Mouse (Mus musculus) hindbrain, embryonic 13.5 days (tissue): Measurements from ENCODE around the gene Pcdh7. TPM values are rescaled to one million over a fixed set of nuclear protein-coding genes. Genes with fewer than 3 reads are reported as not detected.
"Not testable (repeated sequence)": the region's sequence is repeated elsewhere in the genome, so short reads cannot be mapped to it uniquely, and the experiment has no call there.

Source experiments
- ATAC-seq: fragments of 200-750 bp; cut with Nextera tagmentation; 2 replicates; pipeline ENCODE4 v1.8.0; 2017; ENCODE audit warnings: moderate TSS enrichment; ENCODE audit not compliant: low FRiP score
- H3K27ac ChIP-seq: fragments of 300-500 bp; sonication (generic); 2 replicates; pipeline ENCODE4 v1.5.1; 2015; ENCODE audit warnings: inconsistent platforms, mild to moderate bottlenecking, moderate library complexity
- H3K27me3 ChIP-seq: fragments of 300-500 bp; sonication (generic); 2 replicates; pipeline ENCODE4 v1.6.1; 2015; ENCODE audit warnings: mild to moderate bottlenecking, inconsistent platforms
- H3K36me3 ChIP-seq: fragments of 300-500 bp; sonication (generic); 2 replicates; pipeline ENCODE4 v1.6.1; 2015; ENCODE audit warnings: mild to moderate bottlenecking, inconsistent platforms
- H3K4me1 ChIP-seq: fragments of 300-500 bp; sonication (generic); replicated peaks from 2 replicates; pipeline ENCODE4 v1.6.1; 2015; ENCODE audit warnings: inconsistent platforms
- H3K4me2 ChIP-seq: fragments of 300-500 bp; sonication (generic); 2 replicates; pipeline ENCODE4 v1.6.1; 2015; ENCODE audit warnings: inconsistent platforms, mild to moderate bottlenecking, moderate library complexity
- H3K4me3 ChIP-seq: fragments of 300-500 bp; sonication (generic); 2 replicates; pipeline ENCODE4 v1.5.1; 2015; ENCODE audit warnings: mild to moderate bottlenecking, inconsistent platforms
- H3K9ac ChIP-seq: fragments of 300-500 bp; sonication (generic); 2 replicates; pipeline ENCODE4 v1.6.1; 2015; ENCODE audit warnings: mild to moderate bottlenecking, inconsistent platforms
- H3K9me3 ChIP-seq: fragments of 300-500 bp; sonication (generic); 2 replicates; pipeline ENCODE4 v1.6.1; 2016; ENCODE audit warnings: inconsistent platforms
- WGBS: fragments of 180-500 bp; shearing (Covaris S2); methylation state at CpG from one replicate; pipeline ENCODE4 v1.1.7; 2015; 5-methylcytosine and 5-hydroxymethylcytosine counted together
- polyA plus RNA-seq: library from polyadenylated mRNA; unstranded; fragments of >200 nt; fragmentation: Nextera tagmentation; extraction: Ambion mirVana; gene quantifications from 2 replicates; pipeline ENCODE4 v1.2.1, GENCODE M21; 2015

Pcdh7 gene
- 20.0 and 22.6 TPM in 2 replicates for polyA plus RNA-seq

DNA sequence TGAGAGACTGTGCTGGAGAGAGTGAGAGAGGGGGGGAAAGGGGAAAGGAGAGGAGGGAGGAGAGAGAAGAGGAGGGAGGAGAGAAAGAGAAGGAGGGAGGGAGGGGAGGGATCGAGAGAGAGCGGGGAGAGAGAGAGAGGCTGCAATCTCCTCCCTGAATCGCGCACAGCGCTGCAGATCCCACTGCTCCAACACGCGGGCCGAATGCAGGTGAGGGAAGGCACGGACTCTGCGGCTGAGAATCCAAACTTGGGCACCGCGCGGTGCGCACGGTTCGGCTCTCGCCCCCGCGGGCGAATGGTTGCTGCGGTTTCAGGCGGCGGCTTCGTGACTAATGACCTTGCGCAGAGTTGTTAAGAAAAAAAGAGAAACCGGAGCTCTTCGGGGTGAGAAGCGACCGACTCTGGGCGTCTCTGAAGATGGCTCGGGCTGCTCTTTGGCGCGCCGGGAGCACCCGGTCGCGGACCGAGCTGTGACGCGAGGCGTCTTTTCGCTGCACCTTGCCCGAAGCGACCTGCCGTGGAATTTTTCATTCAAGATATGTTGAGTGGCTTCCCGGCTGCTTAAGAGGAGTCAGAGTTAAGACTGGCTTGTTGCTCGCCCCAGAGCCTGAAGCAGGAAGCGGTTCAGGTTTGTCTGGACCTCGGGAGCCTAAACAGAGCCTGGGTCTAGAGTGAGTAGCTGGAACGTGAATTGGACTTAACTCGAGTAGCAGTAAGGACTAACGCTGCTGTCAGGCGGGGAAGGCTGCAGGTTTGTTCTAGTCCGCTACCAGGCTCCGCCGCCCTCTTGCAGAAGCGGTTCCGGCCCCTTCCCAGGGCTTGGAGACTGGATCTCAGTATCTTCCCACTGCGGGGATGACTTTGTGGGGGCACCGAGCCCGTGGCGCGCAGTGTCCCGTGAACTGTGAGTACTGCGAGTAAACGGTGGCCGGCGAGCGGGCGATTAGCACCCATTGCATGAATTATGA is at the start of gene Pcdh7:
Pcdh7 (plus strand) TSS at position 62 of the 970 bp plus-strand sequence.
- H3K36me3 ChIP-seq, result no peaks in the 10 kb centered on the region
- H3K9ac ChIP-seq, result peak within 1 kb of the TSS; percentile 88
- peak within 1 kb of the TSS; percentile 88 for H3K4me2 ChIP-seq
- no peaks in the 10 kb centered on the region for H3K9me3 ChIP-seq
- H3K27ac ChIP-seq, result peak within 1 kb of the TSS; percentile 94
- 0 out of 2 replicates have a peak, but pooled peaks cover 14% of the 10 kb centered on the region for H3K27me3 ChIP-seq
- ATAC-seq, result peak; percentile 19
- peaks cover 30% of the 10 kb centered on the region for H3K4me1 ChIP-seq
- under 1% methylated on average over 70 of the region's 70 CpGs for WGBS
- H3K4me3 ChIP-seq, result peak within 1 kb of the TSS; percentile 77

DNA sequence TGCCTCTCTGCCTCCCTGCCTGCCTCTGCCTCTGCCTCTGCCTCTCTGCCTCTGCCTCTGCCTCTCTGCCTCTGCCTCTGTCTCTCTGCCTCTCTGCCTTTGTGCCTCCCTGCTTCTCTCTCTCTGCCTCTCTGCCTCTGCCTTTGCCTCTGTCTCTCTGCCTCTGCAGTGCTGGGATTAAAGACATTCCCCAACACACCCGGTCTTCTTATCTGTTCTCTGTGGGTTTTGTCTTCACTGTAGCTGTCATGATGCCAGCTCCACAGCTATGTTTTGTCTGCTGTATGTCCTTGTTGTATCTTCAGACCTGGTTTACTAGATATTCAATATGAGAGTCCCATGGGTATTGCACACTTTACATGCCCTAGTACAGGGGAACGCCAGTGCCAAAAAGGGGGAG is 40.8 kb upstream of the Pcdh7 start:
- not testable (repeated sequence) for H3K9me3 ChIP-seq, H3K4me1 ChIP-seq, H3K36me3 ChIP-seq, H3K4me3 ChIP-seq, H3K27me3 ChIP-seq, H3K27ac ChIP-seq, H3K4me2 ChIP-seq, H3K9ac ChIP-seq, ATAC-seq
- 84% methylated on average over 2 of the region's 2 CpGs for WGBS

DNA sequence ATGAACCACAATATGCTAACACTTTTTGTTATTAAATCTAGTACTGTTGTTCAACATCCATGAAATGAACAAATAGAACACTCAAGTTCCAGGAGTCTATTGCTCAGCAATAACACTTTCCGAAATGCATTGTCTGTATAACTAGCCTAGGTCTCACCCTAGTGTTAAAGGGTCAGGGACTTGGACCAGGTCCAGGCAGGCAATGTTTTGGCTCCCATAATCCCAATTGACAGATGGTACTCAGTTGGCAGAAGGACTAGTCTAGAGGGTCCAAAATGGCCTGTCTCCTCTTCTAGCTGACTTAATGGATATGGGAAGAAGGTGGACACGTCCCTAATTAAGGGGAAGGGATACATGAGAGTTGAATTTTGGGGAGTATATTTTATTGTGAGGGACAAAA is 9.4 kb upstream of the Pcdh7 start:
- H3K9ac ChIP-seq, result no peak overlapping the region
- H3K27me3 ChIP-seq, result no peaks in the 10 kb centered on the region
- H3K4me3 ChIP-seq, result no peak overlapping the region
- no peaks in the 10 kb centered on the region for H3K36me3 ChIP-seq
- no peak overlapping the region for H3K4me2 ChIP-seq
- no peak for ATAC-seq
- no peak overlapping the region for H3K27ac ChIP-seq
- WGBS, result 82% methylated on average over 2 of the region's 2 CpGs
- H3K9me3 ChIP-seq, result no peaks in the 10 kb centered on the region
- H3K4me1 ChIP-seq, result no peaks in the 10 kb centered on the region

DNA sequence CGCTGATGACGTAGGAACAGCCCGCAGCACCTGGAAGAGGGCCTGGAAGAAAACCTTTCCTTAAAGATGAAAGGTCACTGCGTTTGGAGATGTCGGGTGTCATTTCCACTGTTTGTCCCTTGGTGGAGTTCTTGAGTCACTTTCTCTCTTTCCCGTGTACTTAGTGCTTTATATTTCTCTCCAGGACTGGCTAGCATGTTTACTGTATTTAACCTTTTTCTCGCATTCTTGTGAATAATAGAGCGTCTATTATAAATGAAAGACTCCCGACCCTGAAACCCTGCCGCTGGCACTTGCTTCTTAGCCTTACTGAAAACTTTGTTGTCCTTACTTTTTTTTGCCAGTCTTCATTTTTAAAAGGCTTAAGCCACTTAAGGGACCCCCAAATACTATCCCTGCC is 3.8 kb upstream of the Pcdh7 start:
- peak overlapping the region; percentile 77 for H3K4me3 ChIP-seq
- no peaks in the 10 kb centered on the region for H3K9me3 ChIP-seq
- H3K4me1 ChIP-seq, result no peaks in the 10 kb centered on the region
- H3K36me3 ChIP-seq, result no peaks in the 10 kb centered on the region
- peak overlapping the region; percentile 88; the same call in 1 of the 2 replicates for H3K9ac ChIP-seq
- H3K27me3 ChIP-seq, result no peaks in the 10 kb centered on the region
- WGBS, result under 1% methylated on average over 10 of the region's 10 CpGs
- H3K4me2 ChIP-seq, result peak overlapping the region; percentile 88
- no peak for ATAC-seq
- peak overlapping the region; percentile 94; the same call in 1 of the 2 replicates for H3K27ac ChIP-seq

DNA sequence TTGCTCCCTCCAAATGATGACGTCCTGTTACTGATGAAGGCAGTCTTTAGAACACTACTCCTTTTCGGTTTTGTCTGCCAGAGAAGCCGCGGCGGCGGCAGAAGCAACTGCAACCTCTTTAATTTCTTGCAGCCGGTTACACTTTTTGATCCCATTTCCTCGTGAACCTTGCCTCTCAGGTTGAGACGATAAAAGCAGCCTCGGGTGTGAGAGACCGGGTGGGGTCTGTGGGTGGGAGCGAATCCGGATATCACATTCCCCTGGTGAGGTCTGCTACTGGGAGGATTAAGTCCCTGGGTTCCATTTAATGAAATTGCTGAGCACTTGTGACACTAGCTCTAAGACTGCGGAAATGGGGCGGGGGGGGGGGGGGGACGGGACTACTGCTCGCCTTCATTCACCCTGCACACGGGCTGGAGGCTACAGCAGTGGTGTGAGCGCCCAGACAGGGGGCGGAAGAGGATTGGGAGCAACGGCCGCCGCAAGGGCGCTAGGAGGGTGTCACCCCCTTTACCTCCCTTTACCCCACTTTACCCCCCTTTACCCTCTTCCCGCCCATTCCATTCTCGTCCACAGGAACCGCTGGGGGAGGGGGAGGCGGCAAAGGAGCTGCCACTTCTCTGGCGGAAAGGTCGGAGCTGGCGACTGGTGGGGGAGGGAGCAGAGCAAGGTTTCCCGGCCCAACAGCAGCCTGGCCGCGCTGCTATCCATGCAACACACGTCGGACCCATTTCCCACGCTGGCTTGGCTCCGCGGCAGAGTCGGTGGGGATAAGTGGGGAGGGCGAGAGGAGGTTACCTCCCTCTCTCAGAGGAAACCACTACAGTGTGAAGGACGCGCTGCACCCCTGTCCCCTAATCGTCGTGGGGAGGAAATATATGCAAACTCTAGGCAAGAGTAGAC is 2.9 kb upstream of the Pcdh7 start:
- H3K4me1 ChIP-seq, result peaks cover 7% of the 10 kb centered on the region; the same call in 1 of the 2 replicates
- no peaks in the 10 kb centered on the region for H3K27me3 ChIP-seq
- H3K4me2 ChIP-seq, result peak overlapping the region; percentile 88
- H3K4me3 ChIP-seq, result peak overlapping the region; percentile 77
- peak overlapping the region; percentile 94 for H3K27ac ChIP-seq
- no peaks in the 10 kb centered on the region for H3K36me3 ChIP-seq
- H3K9ac ChIP-seq, result peak overlapping the region; percentile 88
- under 1% methylated on average over 43 of the region's 45 CpGs for WGBS
- peak; percentile 72 for ATAC-seq
- H3K9me3 ChIP-seq, result no peaks in the 10 kb centered on the region

DNA sequence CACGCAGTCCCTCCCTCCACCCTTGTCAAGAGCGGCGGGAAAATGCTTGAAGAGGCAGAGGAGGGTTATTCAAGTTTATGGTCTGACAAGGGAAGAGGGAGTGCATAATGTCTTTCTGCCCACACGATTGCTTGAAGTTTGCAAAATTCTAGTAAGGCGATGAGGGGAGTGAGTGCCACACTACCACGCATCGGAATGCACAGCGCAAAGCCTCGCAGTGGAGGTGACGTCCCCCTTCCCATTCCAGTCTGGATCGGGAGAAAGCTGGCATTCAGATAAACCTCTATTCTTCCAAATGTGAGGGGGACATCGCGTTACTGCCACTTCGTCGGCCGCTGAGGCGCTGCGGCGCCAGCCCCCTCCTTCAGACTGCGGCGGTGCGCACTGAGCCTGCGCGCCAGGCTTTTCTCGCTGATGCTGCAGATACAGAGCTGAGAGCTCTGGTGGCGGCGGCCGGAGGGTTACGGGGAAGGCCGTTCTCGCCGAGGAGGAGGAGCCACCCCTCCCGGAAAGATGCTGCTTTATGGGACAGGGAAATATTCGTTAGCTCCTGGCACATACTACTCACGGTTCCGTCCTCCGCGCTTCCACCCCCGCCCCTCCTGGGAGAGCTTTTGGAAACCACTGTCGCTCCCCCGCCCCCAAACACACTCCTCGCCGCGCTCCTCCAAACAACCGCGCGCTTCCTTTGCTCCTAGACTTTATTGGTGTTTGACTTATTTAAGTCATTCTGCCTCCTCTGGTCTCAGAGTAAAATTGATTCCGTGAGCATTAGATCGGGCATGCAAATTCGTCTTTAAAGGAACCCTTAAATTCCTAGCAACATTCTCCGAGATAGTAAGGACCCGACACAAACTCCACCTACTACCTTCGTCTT is 2.0 kb upstream of the Pcdh7 start:
- ATAC-seq, result peak; percentile 61

DNA sequence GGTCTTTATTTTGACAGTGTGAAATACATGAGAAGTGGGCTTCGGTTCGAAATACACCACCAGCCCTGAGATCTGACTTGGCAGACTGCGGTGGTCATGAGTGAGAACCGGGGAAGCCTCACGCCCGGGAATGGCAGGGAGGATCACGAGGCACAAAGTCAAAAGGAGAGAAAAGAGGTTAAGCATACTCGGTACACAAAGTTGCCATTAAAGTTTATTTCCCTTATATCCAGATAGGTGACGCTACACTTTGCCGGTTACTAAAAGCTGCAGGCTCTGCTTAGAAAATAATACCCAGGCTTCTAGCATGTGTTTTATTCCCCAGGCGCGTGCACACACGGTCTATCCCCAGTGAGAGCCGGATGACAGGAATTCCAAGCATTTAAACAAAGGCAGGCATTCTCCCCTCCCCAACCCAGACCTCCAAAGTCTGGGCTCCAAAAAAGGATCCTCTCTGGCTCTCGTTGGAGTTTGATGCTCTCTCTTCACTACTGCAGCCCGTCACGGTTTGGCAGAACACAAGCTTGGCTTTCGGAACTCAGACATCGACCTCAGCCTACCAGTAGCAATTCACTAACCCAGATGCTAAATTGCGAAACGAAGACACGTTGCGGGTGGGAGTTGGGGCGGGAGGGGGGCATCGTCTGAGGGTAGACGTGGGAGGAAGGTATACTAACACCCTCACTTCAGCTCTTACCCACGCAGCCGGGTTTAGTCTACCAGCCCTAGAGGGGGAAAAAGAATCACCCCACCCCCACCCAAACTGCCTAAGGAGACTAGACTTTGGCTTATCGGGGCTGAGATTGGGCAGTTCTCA is 1.1 kb upstream of the Pcdh7 start:
- H3K9me3 ChIP-seq, result no peaks in the 10 kb centered on the region
- peaks cover 23% of the 10 kb centered on the region for H3K4me1 ChIP-seq
- H3K27ac ChIP-seq, result peak overlapping the region; percentile 94
- WGBS, result under 1% methylated on average over 29 of the region's 29 CpGs
- peak overlapping the region; percentile 77 for H3K4me3 ChIP-seq
- H3K27me3 ChIP-seq, result 0 out of 2 replicates have a peak, but pooled peaks cover 9% of the 10 kb centered on the region
- peak overlapping the region; percentile 88 for H3K9ac ChIP-seq
- peak overlapping the region; percentile 88 for H3K4me2 ChIP-seq
- peak; percentile 5; the same call in 1 of the 2 replicates for ATAC-seq
- no peaks in the 10 kb centered on the region for H3K36me3 ChIP-seq

More for the DNA sequence above, 2.0 kb upstream of the Pcdh7 start:
- Histone ChIP-seq H3K27ac (peak overlapping the region; percentile 94), H3K4me3 (peak overlapping the region; percentile 77), H3K9me3 (no peaks in the 10 kb centered on the region), H3K36me3 (no peaks in the 10 kb centered on the region), H3K27me3 (no peaks in the 10 kb centered on the region), H3K4me2 (peak overlapping the region; percentile 88), H3K4me1 (peaks cover 15% of the 10 kb centered on the region), H3K9ac (peak overlapping the region; percentile 88)
- WGBS, result under 1% methylated on average over 53 of the region's 53 CpGs

DNA sequence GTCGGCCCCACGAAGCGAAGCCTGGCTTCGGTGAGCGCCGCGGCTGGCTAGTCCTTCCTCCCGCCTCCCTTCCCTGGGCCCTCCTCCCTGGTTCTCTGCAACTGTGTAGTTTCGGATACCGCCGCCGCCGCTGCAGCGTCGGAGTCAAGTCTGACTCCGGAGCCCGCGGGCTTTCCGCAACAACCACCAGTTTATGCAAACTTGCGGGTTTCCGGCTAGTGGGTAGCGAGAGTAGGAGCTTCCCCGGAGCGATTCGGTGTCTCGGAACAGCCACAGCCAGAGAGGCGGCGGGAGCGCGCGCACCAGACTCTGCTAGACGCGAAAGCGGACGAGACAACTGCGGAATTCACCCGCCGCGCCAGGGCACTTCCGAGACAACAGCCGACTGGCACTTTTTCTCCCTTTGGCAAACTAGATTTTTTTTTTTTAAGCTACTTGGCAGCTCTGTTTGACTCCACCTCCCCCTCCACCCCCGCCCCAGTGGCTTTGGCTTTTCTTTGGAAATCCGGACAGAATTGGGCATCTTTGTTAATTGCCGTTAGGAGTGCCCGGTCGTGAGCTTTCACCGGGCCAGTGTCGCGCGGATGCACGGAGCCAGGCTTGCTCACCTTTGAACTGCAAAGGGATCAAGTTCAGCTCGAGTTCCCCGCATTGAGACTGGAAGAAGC is 395 bp upstream of the Pcdh7 start:
- Histone ChIP-seq H3K4me1 (peaks cover 30% of the 10 kb centered on the region), H3K4me3 (peak overlapping the region; percentile 77), H3K4me2 (peak overlapping the region; percentile 88), H3K27me3 (0 out of 2 replicates have a peak, but pooled peaks cover 14% of the 10 kb centered on the region), H3K9me3 (no peaks in the 10 kb centered on the region), H3K27ac (peak overlapping the region; percentile 94), H3K36me3 (no peaks in the 10 kb centered on the region), H3K9ac (peak overlapping the region; percentile 88)
- under 1% methylated on average over 53 of the region's 53 CpGs for WGBS
- peak; percentile 11; the same call in 1 of the 2 replicates for ATAC-seq

DNA sequence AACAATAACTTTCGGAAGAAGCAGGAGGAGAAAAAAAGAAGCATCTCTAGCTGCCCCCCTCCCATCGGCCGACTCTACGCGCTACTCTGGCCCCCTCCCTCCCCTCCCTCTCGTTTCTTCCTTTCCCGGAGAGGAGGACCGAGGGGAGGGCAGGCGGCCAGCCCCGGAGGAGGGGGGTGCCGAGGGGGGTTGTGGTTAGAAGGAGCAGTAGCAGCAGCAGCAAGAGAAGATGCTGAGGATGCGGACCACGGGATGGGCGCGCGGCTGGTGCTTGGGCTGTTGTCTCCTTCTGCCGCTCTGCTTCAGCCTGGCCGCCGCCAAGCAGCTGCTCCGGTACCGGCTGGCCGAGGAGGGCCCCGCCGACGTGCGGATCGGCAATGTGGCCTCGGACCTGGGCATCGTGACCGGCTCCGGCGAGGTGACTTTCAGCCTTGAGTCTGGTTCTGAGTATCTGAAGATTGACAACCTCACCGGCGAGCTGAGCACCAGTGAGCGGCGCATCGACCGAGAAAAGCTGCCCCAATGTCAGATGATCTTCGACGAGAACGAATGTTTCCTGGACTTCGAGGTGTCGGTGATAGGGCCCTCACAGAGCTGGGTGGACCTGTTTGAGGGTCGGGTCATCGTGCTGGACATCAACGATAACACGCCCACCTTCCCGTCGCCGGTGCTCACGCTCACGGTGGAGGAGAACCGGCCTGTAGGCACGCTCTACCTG is 1.3 kb downstream of the Pcdh7 start:
- ATAC-seq, result no peak
- no peaks in the 10 kb centered on the region for H3K9me3 ChIP-seq
- 1% methylated on average over 47 of the region's 54 CpGs for WGBS

More for the DNA sequence above, 1.3 kb downstream of the Pcdh7 start:
- Histone ChIP-seq H3K4me1 (peaks cover 33% of the 10 kb centered on the region), H3K27ac (peak overlapping the region; percentile 94), H3K27me3 (0 out of 2 replicates have a peak, but pooled peaks cover 14% of the 10 kb centered on the region), H3K4me3 (peak overlapping the region; percentile 77), H3K4me2 (peak overlapping the region; percentile 88), H3K36me3 (no peaks in the 10 kb centered on the region), H3K9ac (peak overlapping the region; percentile 88)
